Mouse (Mus musculus) brain, embryonic 14.5 days (tissue): Measurements from ENCODE around the gene Cntnap5c.

Experiments
- CTCF ChIP-seq: fragments of 200-500 bp; IDR thresholded peaks from 2 replicates; pipeline ENCODE4 v1.5.1; 2012; ENCODE audit warnings: inconsistent platforms, mild to moderate bottlenecking, moderate library complexity, borderline replicate concordance; ENCODE audit not compliant: insufficient read depth, insufficient read length; ENCODE audit errors: extremely low read depth
- POLR2A ChIP-seq: fragments of 200-500 bp; IDR thresholded peaks from 2 replicates; pipeline ENCODE4 v1.6.1; 2012; ENCODE audit warnings: mild to moderate bottlenecking, inconsistent platforms, borderline replicate concordance; ENCODE audit not compliant: poor library complexity, insufficient read depth, insufficient read length, severe bottlenecking; ENCODE audit errors: extremely low read depth

- TF ChIP-seq CTCF (no peak), POLR2A (no peak)
Observed at GRCm38 (mm10) chr17:58407769-58408168, 638.4 kb downstream of the Cntnap5c start.
